Comparison of ENCODE assay signal across 23 mouse cellular contexts in genomic region chr2:104404036-104404435, GRCm38 (mm10). TPM values are rescaled to one million over a fixed set of nuclear protein-coding genes. Genes with fewer than 3 reads are reported as not detected.
"Had no signal": no experiment of that assay in that cellular context is flagged by ENCODE, and none has a peak within 500 bp of the region (broad histone marks: within the 10 kb centered on the region; RNA-seq: fewer than 3 reads in every experiment).

No protein-coding gene starts in this region.

- H3K4me3 ChIP-seq: limb, embryonic 10.5 days; limb, embryonic 13.5 days; liver, embryonic 12.5 days; liver, embryonic 15.5 days; lung, embryonic 15.5 days; megakaryocyte, embryonic 14.5 days; midbrain, embryonic 10.5 days; midbrain, embryonic 13.5 days; myocyte; neural tube, embryonic 13.5 days; stomach, embryonic 15.5 days had no signal

- H3K27ac ChIP-seq: limb, embryonic 10.5 days; limb, embryonic 13.5 days; liver, embryonic 12.5 days; liver, embryonic 15.5 days; lung, embryonic 15.5 days; midbrain, embryonic 10.5 days; midbrain, embryonic 13.5 days; neural tube, embryonic 13.5 days; stomach, embryonic 15.5 days had no signal

- DNase-seq: kidney, postnatal 14 days; kidney, postnatal 4 days; liver; lung, adult 18-20 months; lung, postnatal 10 days; lung, postnatal 36 days; retina, postnatal 1 day; right cerebral cortex, postnatal 25 days; spleen, adult 18-20 months; thymus, postnatal 25 days had no signal

- H3K36me3 ChIP-seq: limb, embryonic 10.5 days; limb, embryonic 13.5 days; liver, embryonic 12.5 days; liver, embryonic 15.5 days; lung, embryonic 15.5 days; midbrain, embryonic 10.5 days; midbrain, embryonic 13.5 days; neural tube, embryonic 13.5 days; stomach, embryonic 15.5 days had no signal

- H3K4me2 ChIP-seq: limb, embryonic 13.5 days; liver, embryonic 12.5 days; liver, embryonic 15.5 days; lung, embryonic 15.5 days; midbrain, embryonic 13.5 days; neural tube, embryonic 13.5 days; stomach, embryonic 15.5 days had no signal

- ATAC-seq: liver, embryonic 12.5 days; midbrain, embryonic 13.5 days; midbrain, embryonic 16.5 days had no signal

- H3K9me3 ChIP-seq: limb, embryonic 10.5 days; limb, embryonic 13.5 days; liver, embryonic 12.5 days; liver, embryonic 15.5 days; lung, embryonic 15.5 days; neural tube, embryonic 13.5 days; stomach, embryonic 15.5 days had no signal

- H3K4me1 ChIP-seq: limb, embryonic 10.5 days; liver, embryonic 12.5 days; liver, embryonic 15.5 days; lung, embryonic 15.5 days; megakaryocyte, embryonic 14.5 days; stomach, embryonic 15.5 days had no signal

- H3K9ac ChIP-seq: limb, embryonic 13.5 days; liver, embryonic 12.5 days; liver, embryonic 15.5 days; lung, embryonic 15.5 days; midbrain, embryonic 13.5 days; neural tube, embryonic 13.5 days; stomach, embryonic 15.5 days had no signal

RNA-seq across cellular contexts. Expression of gene D430041D05Rik, which starts 6.8 kb away (rescaled TPM):
- total RNA-seq: monocyte, adult 5-6 weeks had no signal
- polyA plus RNA-seq: liver, embryonic 15.5 days had no signal
